Mouse (Mus musculus) ES-E14 (cell line): ENCODE results near the gene Gm20481.

ENCODE experiments used
- HCFC1 ChIP-seq: IDR thresholded peaks from 2 replicates; pipeline ENCODE4 v1.6.1; 2012; ENCODE audit warnings: low read length, inconsistent platforms, borderline replicate concordance; ENCODE audit not compliant: insufficient read depth
- ZNF384 ChIP-seq: IDR thresholded peaks from 2 replicates; pipeline ENCODE4 v1.6.1; 2012; ENCODE audit warnings: low read depth, low read length, inconsistent platforms

DNA sequence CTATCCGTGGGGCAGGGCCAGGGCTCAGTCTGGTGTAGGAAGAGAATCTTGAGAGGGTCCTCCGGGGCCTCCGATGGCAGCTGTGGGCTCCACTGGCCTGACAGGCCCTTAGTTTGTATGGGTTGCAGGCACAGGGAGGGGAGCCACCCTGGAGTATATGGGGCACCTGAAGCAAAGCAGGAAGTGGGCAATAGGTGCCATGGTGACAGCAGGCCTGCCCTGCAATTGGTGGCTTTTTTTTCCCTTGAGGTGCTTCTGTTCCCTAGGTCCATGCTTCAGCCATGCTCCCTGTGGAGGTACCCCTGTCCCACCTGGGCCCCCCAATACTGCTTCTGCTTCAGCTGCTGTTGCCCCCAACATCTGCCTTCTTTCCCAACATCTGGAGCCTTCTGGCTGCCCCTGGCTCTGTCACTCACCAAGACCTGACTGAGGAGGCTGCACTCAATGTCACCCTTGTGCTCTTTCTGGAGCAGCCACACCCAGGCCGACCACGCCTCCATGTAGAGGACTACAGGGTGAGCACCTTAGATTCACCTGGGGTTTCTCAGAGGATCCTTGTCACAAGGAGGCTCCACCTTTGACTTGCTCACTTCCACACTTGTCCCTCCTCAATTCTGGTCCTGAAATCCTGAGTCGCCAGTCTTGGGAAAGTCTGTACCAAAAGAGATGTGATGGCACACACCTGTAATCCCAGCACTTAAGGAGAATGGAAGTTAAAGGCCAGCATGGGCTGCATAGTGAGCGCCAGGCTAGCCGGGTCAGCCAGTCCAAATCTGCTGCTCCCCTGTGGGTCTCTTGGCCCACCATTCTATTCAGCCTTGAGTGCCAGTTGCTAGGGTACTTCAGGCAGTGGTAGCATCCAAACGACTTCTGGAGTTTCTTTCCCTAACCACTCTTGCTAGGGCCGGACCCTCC, 47.3 kb downstream of the Gm20481 start:
- TF ChIP-seq HCFC1 (no peak), ZNF384 (no peak)
